ENCODE assay signal across 18 mouse cellular contexts in the genomic region with DNA sequence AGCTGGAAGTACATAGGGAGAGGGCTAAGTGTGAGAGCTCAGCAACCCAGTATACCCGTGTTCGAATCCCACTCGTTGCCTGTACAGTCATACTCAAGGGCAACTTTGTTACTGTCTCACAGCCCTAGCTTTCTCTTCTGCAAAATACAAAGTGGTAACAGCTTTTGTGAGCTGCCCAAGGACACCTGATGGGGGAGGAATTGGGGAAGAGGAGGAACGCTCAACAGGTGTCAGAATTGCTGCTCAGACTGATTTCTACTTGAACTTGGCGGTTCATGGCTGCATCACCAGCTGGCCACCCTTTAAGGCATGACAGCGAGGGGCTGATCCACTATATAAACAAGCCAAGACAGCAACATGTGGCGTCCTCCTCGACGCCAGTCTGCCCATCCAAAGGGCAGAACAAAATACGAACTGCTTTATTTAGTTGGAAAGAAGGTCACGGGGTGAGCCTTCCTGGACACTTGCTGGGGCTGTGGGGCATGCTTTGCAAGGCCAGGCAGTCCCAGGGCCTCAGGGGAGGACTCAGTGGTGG.
A peak's percentile ranks its signal among the peaks of the same experiment; 100 is the strongest.
DNase-seq lines count a peak whose midpoint lies in the region; ATAC-seq and TF ChIP-seq lines count a peak whose summit lies in the region.
"Had no signal": no experiment of that assay in that cellular context is flagged by ENCODE, and none has a peak within 500 bp of the region (broad histone marks: within the 10 kb centered on the region; RNA-seq: fewer than 3 reads in every experiment).

No protein-coding gene starts in this region.

- peak overlapping the region; percentile 79; the same call in 1 of the 2 replicates for H3K27ac ChIP-seq in lung, embryonic 14.5 days (ENCODE audit: low read depth)
- H3K27ac ChIP-seq in bone marrow, adult 2 months (ENCODE audit: control insufficient read depth, insufficient read depth, low read depth, low read length, poor library complexity), result peak overlapping the region; percentile 5
- peak overlapping the region; percentile 59; the same call in 1 of the 2 replicates for H3K27ac ChIP-seq in small intestine, adult 2 months (ENCODE audit: insufficient read depth, low read depth, low read length)
- H3K27ac ChIP-seq: embryonic facial prominence, embryonic 12.5 days; forebrain, embryonic 15.5 days; heart, embryonic 13.5 days; hindbrain, embryonic 12.5 days; hindbrain, postnatal 0 days had no signal

- no peak overlapping the region for H3K9ac ChIP-seq in lung, embryonic 14.5 days
- H3K9ac ChIP-seq: embryonic facial prominence, embryonic 12.5 days; forebrain, embryonic 15.5 days; heart, embryonic 13.5 days; hindbrain, embryonic 12.5 days had no signal

- H3K36me3 ChIP-seq in lung, embryonic 14.5 days (ENCODE audit: insufficient read depth), result no peaks in the 10 kb centered on the region
- H3K36me3 ChIP-seq in small intestine, adult 2 months (ENCODE audit: control insufficient read depth, insufficient read depth, low read length), result no peaks in the 10 kb centered on the region
- H3K36me3 ChIP-seq: forebrain, embryonic 15.5 days; heart, embryonic 13.5 days; hindbrain, embryonic 12.5 days had no signal

- no peak for ATAC-seq in lung, embryonic 14.5 days (ENCODE audit: insufficient read depth)
- ATAC-seq: forebrain, embryonic 15.5 days; hindbrain, postnatal 0 days had no signal

- no peaks in the 10 kb centered on the region for H3K27me3 ChIP-seq in lung, embryonic 14.5 days (ENCODE audit: insufficient read depth, low read length)
- H3K27me3 ChIP-seq in small intestine, adult 2 months (ENCODE audit: control insufficient read depth, insufficient read depth, low read length), result no peaks in the 10 kb centered on the region
- H3K27me3 ChIP-seq: embryonic facial prominence, embryonic 12.5 days; forebrain, embryonic 15.5 days had no signal

- 52% methylated on average over 11 of the region's 11 CpGs for WGBS in lung, embryonic 14.5 days
- 87% methylated on average over 11 of the region's 11 CpGs for WGBS in bone marrow, adult 2 months
- 82% methylated on average over 11 of the region's 11 CpGs for WGBS in small intestine, adult 2 months

- H3K9me3 ChIP-seq in lung, embryonic 14.5 days (ENCODE audit: low read depth, low read length), result no peaks in the 10 kb centered on the region
- H3K9me3 ChIP-seq: embryonic facial prominence, embryonic 12.5 days; forebrain, embryonic 15.5 days; G1E; heart, embryonic 13.5 days; hindbrain, embryonic 12.5 days had no signal

- DNase-seq in lung, embryonic 14.5 days, result no peak
- DNase-seq in lung, postnatal 25 days (ENCODE audit: low spot score), result no peak
- peak; percentile 40 for DNase-seq in A20 (ENCODE audit: low read depth, low spot score)
- no peak for DNase-seq in kidney, adult 18-20 months
- DNase-seq: adrenal gland, adult 8-10 months; adrenal gland, postnatal 36 days; cerebellum, adult 18-20 months; cerebellum, postnatal 10 days; gastrocnemius, postnatal 36 days; heart, postnatal 4 days had no signal

- no peak overlapping the region for H3K4me3 ChIP-seq in lung, embryonic 14.5 days (ENCODE audit: low read depth, low read length)
- H3K4me3 ChIP-seq in bone marrow, adult 2 months (replicated peaks; ENCODE audit: control insufficient read depth, low read depth, low read length), result no peak overlapping the region
- no peak overlapping the region for H3K4me3 ChIP-seq in small intestine, adult 2 months (ENCODE audit: low read depth, low read length)
- H3K4me3 ChIP-seq: embryonic facial prominence, embryonic 12.5 days; forebrain, embryonic 15.5 days; heart, embryonic 13.5 days; hindbrain, embryonic 12.5 days had no signal

- no peaks in the 10 kb centered on the region; the same call in 1 of the 2 replicates for H3K4me1 ChIP-seq in lung, embryonic 14.5 days (ENCODE audit: insufficient read depth)
- peaks cover 2% of the 10 kb centered on the region; the same call in 1 of the 2 replicates for H3K4me1 ChIP-seq in bone marrow, adult 2 months (ENCODE audit: control insufficient read depth, insufficient read depth, low read length)
- no peaks in the 10 kb centered on the region; the same call in 1 of the 2 replicates for H3K4me1 ChIP-seq in small intestine, adult 2 months (ENCODE audit: control insufficient read depth, insufficient read depth, insufficient read length, low read length)
- H3K4me1 ChIP-seq: forebrain, embryonic 15.5 days; hindbrain, embryonic 12.5 days had no signal

- no peak for TF ChIP-seq POLR2A in bone marrow, adult 2 months (IDR thresholded peaks at IDR 0.05; ENCODE audit: borderline replicate concordance, control insufficient read depth, low read depth, low read length)
- TF ChIP-seq POLR2A in small intestine, adult 2 months (IDR thresholded peaks at IDR 0.05; ENCODE audit: low read depth, low read length), result no peak

- TF ChIP-seq CTCF in lung, embryonic 14.5 days (IDR thresholded peaks at IDR 0.05; ENCODE audit: low read depth), result no peak
- TF ChIP-seq CTCF in bone marrow, adult 2 months (IDR thresholded peaks at IDR 0.05; ENCODE audit: control insufficient read depth, insufficient read depth, low read length), result no peak
- no peak for TF ChIP-seq CTCF in small intestine, adult 2 months (IDR thresholded peaks at IDR 0.05; ENCODE audit: extremely low read depth, insufficient read length, insufficient replicate concordance, low read depth, low read length)

- no peak overlapping the region for H3K4me2 ChIP-seq in lung, embryonic 14.5 days
- H3K4me2 ChIP-seq: embryonic facial prominence, embryonic 12.5 days; forebrain, embryonic 15.5 days; hindbrain, embryonic 12.5 days had no signal

Comparison
In these comparisons a context has a peak if more than half of its experiments do, and no peak if none do; other contexts are left out.
1. H3K27ac ChIP-seq: peak in every context shown above with its lines; median percentile 79 in lung, embryonic 14.5 days; 59 in small intestine, adult 2 months; 5 in bone marrow, adult 2 months.